Mouse (Mus musculus): ENCODE results near the gene Gm27027. TPM values are rescaled to one million over a fixed set of nuclear protein-coding genes. Genes with fewer than 3 reads are reported as not detected.
A peak's percentile ranks its signal among the peaks of the same experiment; 100 is the strongest.

Gene Gm27027
- polyA plus RNA-seq, 1 experiment from 2014 or later: not detected

- ATAC-seq: no peak
- H3K36me3 ChIP-seq (ENCODE audit: control insufficient read depth, insufficient read depth, low read length): 0 out of 2 replicates have a peak, but pooled peaks cover 3% of the 10 kb centered on the region
- H3K9ac ChIP-seq (ENCODE audit: low read depth, low read length): no peak overlapping the region
- H3K27me3 ChIP-seq (replicated peaks; ENCODE audit: control insufficient read depth, insufficient read depth, low read length): 0 out of 2 replicates have a peak, but pooled peaks cover 2% of the 10 kb centered on the region
- no peak overlapping the region for H3K4me2 ChIP-seq (ENCODE audit: low read depth, low read length)
- H3K4me1 ChIP-seq (ENCODE audit: control insufficient read depth, insufficient read depth, low read length): peaks cover 30% of the 10 kb centered on the region
- no peaks in the 10 kb centered on the region for H3K9me3 ChIP-seq (ENCODE audit: control insufficient read depth, low read length)
- peak overlapping the region; percentile 61 for H3K27ac ChIP-seq (ENCODE audit: low read length)
- 62% methylated on average over 7 of the region's 7 CpGs for WGBS
- H3K4me3 ChIP-seq (ENCODE audit: low read length): no peak overlapping the region
Measured at GRCm38 (mm10) chr2:93979249-93980120, 16.7 kb downstream of the Gm27027 start.

- H3K27ac ChIP-seq (ENCODE audit: low read length): peak overlapping the region; percentile 76
- no peaks in the 10 kb centered on the region for H3K9me3 ChIP-seq (ENCODE audit: control insufficient read depth, low read length)
- 0 out of 2 replicates have a peak, but pooled peaks cover 3% of the 10 kb centered on the region for H3K36me3 ChIP-seq (ENCODE audit: control insufficient read depth, insufficient read depth, low read length)
- peaks cover 27% of the 10 kb centered on the region for H3K4me1 ChIP-seq (ENCODE audit: control insufficient read depth, insufficient read depth, low read length)
- H3K4me3 ChIP-seq (ENCODE audit: low read length): peak overlapping the region; percentile 52
- ATAC-seq: peak; percentile 79
- H3K27me3 ChIP-seq (replicated peaks; ENCODE audit: control insufficient read depth, insufficient read depth, low read length): 0 out of 2 replicates have a peak, but pooled peaks cover 2% of the 10 kb centered on the region
- WGBS: 3% methylated on average over 37 of the region's 37 CpGs
- H3K4me2 ChIP-seq (ENCODE audit: low read depth, low read length): peak overlapping the region; percentile 79
- peak overlapping the region; percentile 69 for H3K9ac ChIP-seq (ENCODE audit: low read depth, low read length)
Measured at GRCm38 (mm10) chr2:93976436-93977252, 19.5 kb downstream of the Gm27027 start.

- Histone ChIP-seq H3K9ac (ENCODE audit: low read depth, low read length) (peak overlapping the region; percentile 69), H3K4me1 (ENCODE audit: control insufficient read depth, insufficient read depth, low read length) (peaks cover 27% of the 10 kb centered on the region), H3K4me3 (ENCODE audit: low read length) (peak overlapping the region; percentile 52), H3K27ac (ENCODE audit: low read length) (peak overlapping the region; percentile 76), H3K27me3 (replicated peaks; ENCODE audit: control insufficient read depth, insufficient read depth, low read length) (0 out of 2 replicates have a peak, but pooled peaks cover 2% of the 10 kb centered on the region), H3K36me3 (ENCODE audit: control insufficient read depth, insufficient read depth, low read length) (no peaks in the 10 kb centered on the region), H3K9me3 (ENCODE audit: control insufficient read depth, low read length) (no peaks in the 10 kb centered on the region), H3K4me2 (ENCODE audit: low read depth, low read length) (peak overlapping the region; percentile 79)
- WGBS: 28% methylated on average over 21 of the region's 21 CpGs
- peak; percentile 22 for ATAC-seq
Measured at GRCm38 (mm10) chr2:93975526-93976435, 20.4 kb downstream of the Gm27027 start.

- WGBS: 55% methylated on average over 7 of the region's 7 CpGs
- no peaks in the 10 kb centered on the region for H3K36me3 ChIP-seq (ENCODE audit: control insufficient read depth, insufficient read depth, low read length)
- H3K4me3 ChIP-seq (ENCODE audit: low read length): no peak overlapping the region
- no peak for ATAC-seq
- H3K9ac ChIP-seq (ENCODE audit: low read depth, low read length): no peak overlapping the region
- no peak overlapping the region for H3K27ac ChIP-seq (ENCODE audit: low read length)
- no peaks in the 10 kb centered on the region for H3K9me3 ChIP-seq (ENCODE audit: control insufficient read depth, low read length)
- H3K4me1 ChIP-seq (ENCODE audit: control insufficient read depth, insufficient read depth, low read length): peaks cover 25% of the 10 kb centered on the region
- H3K4me2 ChIP-seq (ENCODE audit: low read depth, low read length): no peak overlapping the region
- H3K27me3 ChIP-seq (replicated peaks; ENCODE audit: control insufficient read depth, insufficient read depth, low read length): 0 out of 2 replicates have a peak, but pooled peaks cover 2% of the 10 kb centered on the region
Measured at GRCm38 (mm10) chr2:93975041-93975440, 21.1 kb downstream of the Gm27027 start.

GRCm38 (mm10) chr2:93971647-93972046 is 24.5 kb downstream of the Gm27027 start:
- H3K9me3 ChIP-seq (ENCODE audit: control insufficient read depth, low read length): no peaks in the 10 kb centered on the region
- WGBS: 70% methylated on average over 3 of the region's 3 CpGs
- H3K27me3 ChIP-seq (replicated peaks; ENCODE audit: control insufficient read depth, insufficient read depth, low read length): 0 out of 2 replicates have a peak, but pooled peaks cover 2% of the 10 kb centered on the region
- no peak overlapping the region for H3K9ac ChIP-seq (ENCODE audit: low read depth, low read length)
- no peaks in the 10 kb centered on the region for H3K36me3 ChIP-seq (ENCODE audit: control insufficient read depth, insufficient read depth, low read length)
- H3K4me1 ChIP-seq (ENCODE audit: control insufficient read depth, insufficient read depth, low read length): peaks cover 13% of the 10 kb centered on the region
- ATAC-seq: no peak
- H3K4me3 ChIP-seq (ENCODE audit: low read length): no peak overlapping the region
- no peak overlapping the region for H3K27ac ChIP-seq (ENCODE audit: low read length)
- H3K4me2 ChIP-seq (ENCODE audit: low read depth, low read length): no peak overlapping the region

- Histone ChIP-seq H3K27ac (ENCODE audit: low read length) (no peak overlapping the region), H3K36me3 (ENCODE audit: control insufficient read depth, insufficient read depth, low read length) (no peaks in the 10 kb centered on the region), H3K27me3 (replicated peaks; ENCODE audit: control insufficient read depth, insufficient read depth, low read length) (no peaks in the 10 kb centered on the region), H3K4me1 (ENCODE audit: control insufficient read depth, insufficient read depth, low read length) (no peaks in the 10 kb centered on the region), H3K4me2 (ENCODE audit: low read depth, low read length) (no peak overlapping the region), H3K4me3 (ENCODE audit: low read length) (no peak overlapping the region), H3K9me3 (ENCODE audit: control insufficient read depth, low read length) (no peaks in the 10 kb centered on the region), H3K9ac (ENCODE audit: low read depth, low read length) (no peak overlapping the region)
- WGBS: 56% methylated on average over 7 of the region's 7 CpGs
- ATAC-seq: no peak
Measured at GRCm38 (mm10) chr2:93964494-93965160, 31.5 kb downstream of the Gm27027 start.

- Histone ChIP-seq H3K27ac (ENCODE audit: low read length) (no peak overlapping the region), H3K36me3 (ENCODE audit: control insufficient read depth, insufficient read depth, low read length) (no peaks in the 10 kb centered on the region), H3K4me3 (ENCODE audit: low read length) (no peak overlapping the region), H3K9ac (ENCODE audit: low read depth, low read length) (no peak overlapping the region), H3K9me3 (ENCODE audit: control insufficient read depth, low read length) (no peaks in the 10 kb centered on the region), H3K4me1 (ENCODE audit: control insufficient read depth, insufficient read depth, low read length) (no peaks in the 10 kb centered on the region), H3K27me3 (replicated peaks; ENCODE audit: control insufficient read depth, insufficient read depth, low read length) (no peaks in the 10 kb centered on the region), H3K4me2 (ENCODE audit: low read depth, low read length) (no peak overlapping the region)
- 75% methylated on average over 1 of the region's 1 CpGs for WGBS
- no peak for ATAC-seq
Measured at GRCm38 (mm10) chr2:93963802-93964201, 32.4 kb downstream of the Gm27027 start.

GRCm38 (mm10) chr2:93961716-93962115 is 34.4 kb downstream of the Gm27027 start:
- Histone ChIP-seq H3K27me3 (replicated peaks; ENCODE audit: control insufficient read depth, insufficient read depth, low read length) (peaks cover 9% of the 10 kb centered on the region), H3K4me1 (ENCODE audit: control insufficient read depth, insufficient read depth, low read length) (no peaks in the 10 kb centered on the region), H3K27ac (ENCODE audit: low read length) (peak overlapping the region; percentile 41; the same call in 1 of the 2 replicates), H3K9me3 (ENCODE audit: control insufficient read depth, low read length) (no peaks in the 10 kb centered on the region), H3K9ac (ENCODE audit: low read depth, low read length) (no peak overlapping the region), H3K4me3 (ENCODE audit: low read length) (no peak overlapping the region), H3K4me2 (ENCODE audit: low read depth, low read length) (no peak overlapping the region), H3K36me3 (ENCODE audit: control insufficient read depth, insufficient read depth, low read length) (no peaks in the 10 kb centered on the region)
- no peak for ATAC-seq
- 72% methylated on average over 8 of the region's 8 CpGs for WGBS

Measured in intestine, embryonic 16.5 days (tissue).